Mouse (Mus musculus): ENCODE measurements around the gene Hist2h2aa1.

DNA sequence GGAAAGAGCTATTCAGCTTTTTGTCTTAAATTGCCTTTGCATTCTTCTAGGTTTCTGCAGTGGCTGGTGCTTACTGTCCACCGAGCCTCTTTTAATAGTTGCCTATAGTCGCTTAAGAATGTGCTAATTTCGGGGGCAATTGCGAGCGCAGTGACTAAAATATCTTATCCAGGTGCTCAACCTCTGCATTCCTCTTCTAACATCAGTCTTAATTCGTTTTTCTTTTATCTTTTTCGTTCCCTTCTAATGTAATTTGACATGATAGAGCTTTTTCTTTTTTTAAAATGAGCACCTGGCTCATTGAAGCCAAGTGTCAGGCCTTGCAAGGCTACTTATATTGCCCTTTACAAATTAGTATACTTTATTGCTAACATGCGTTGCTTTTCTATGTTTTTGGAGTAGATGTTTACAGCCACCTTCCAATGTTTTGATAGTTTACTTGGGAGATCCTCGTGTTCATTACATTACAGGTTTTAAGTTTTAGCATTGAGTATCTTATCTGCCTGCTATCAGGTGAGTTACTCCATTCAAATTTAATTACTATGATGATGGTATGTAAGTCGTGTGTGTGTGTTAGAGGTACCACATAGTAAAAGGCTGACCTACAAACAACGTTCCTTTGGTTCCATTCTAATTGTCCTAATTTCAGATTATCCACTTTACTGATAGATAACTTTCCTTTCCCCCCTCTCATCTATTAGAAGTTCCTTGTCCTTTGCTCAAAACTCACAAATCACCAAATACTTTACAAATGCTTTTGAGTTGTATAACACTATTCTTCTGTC, 2.3 kb downstream of the Hist2h2aa1 start:
- no peak for TF ChIP-seq CTCF (IDR thresholded peaks at IDR 0.05; ENCODE audit: control insufficient read depth, insufficient read depth, insufficient read length)
- TF ChIP-seq MYOG (IDR thresholded peaks at IDR 0.05; ENCODE audit: control insufficient read depth, extremely low read depth, insufficient read length), result no peak
- no peak for TF ChIP-seq USF1 (IDR thresholded peaks at IDR 0.05; ENCODE audit: low read depth)
- no peak for TF ChIP-seq MAX (IDR thresholded peaks at IDR 0.05)

Measured in C2C12 (cell line).